Mouse (Mus musculus) adrenal gland, adult 18-20 months (tissue): ENCODE data around the gene Ip6k1. TPM values are rescaled to one million over a fixed set of nuclear protein-coding genes. Genes with fewer than 3 reads are reported as not detected.
A peak's percentile ranks its signal among the peaks of the same experiment; 100 is the strongest.

Source experiments
- DNase-seq, 2 experiments: peaks; one replicate each; pipeline ENCODE4 v3.0.0; 2021 to 2022; ENCODE audit warnings: low spot score in 2 of 2
- total RNA-seq, 2 experiments: library from RNA; stranded (reverse); gene quantifications; 1 replicate in 1 of 2; 2 replicates in 1 of 2; pipeline ENCODE4 v1.2.3; 2021

Ip6k1 gene
- total RNA-seq, 2 experiments from 2014 or later, result 112 to 126 TPM

DNA sequence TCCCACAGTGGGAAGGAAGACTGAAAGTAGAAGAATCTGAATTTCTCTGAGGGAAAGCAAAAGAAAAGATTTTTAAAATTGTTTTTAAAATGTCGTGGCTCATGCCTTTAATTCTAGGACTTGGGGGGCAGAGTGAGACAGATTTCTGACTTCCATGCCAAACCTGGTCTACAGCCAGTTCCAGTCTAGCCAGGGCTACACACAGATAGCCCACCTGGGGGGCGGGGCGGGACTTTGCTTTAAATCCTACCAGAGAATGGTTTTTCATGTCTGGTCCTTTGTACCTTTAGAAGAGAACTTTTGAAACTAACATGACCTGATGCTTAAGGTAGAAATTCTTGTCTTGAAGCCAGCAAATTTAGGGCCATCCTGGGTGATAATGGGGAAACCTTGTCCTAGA lies 20.9 kb downstream of the Ip6k1 start:
- DNase-seq, result no peak

DNA sequence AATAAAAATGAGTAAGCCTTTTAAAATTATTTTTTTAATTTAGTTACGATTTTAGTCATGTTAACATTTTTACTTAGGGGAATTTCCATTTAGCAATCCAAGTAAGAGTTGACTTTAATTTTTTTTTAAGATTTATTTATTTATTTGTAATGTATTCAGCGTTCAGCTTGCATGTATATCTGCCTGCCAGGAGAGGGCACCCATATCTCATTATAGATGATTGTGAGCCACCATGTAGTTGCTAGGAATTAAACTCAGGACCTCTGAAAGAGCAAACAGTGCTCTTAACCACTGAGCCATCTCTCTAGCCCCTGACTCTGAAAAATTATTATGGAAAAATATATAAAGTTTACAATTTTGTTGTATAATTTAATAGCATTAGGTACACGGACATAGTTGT lies 24.3 kb downstream of the Ip6k1 start:
- DNase-seq, result no peak

DNA sequence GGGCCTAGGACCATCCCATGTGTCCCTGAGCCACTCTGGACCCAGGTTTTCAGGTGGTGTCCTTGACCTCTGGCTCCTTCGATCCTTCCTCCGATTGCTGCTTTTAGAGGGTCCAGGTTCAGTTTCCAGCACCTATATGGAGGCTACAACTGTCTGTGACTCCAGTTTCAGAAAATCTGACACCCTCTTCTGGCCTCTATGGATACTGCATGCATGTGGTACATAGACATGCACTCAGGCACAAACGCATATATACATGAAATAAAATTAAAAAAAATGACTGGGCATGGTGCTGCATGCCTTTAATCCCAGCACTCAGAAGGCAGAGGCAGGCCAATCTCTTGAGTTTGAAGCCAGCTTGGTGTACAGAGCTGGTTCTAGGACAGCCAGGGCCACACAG lies 25.6 kb downstream of the Ip6k1 start:
- no peak for DNase-seq

DNA sequence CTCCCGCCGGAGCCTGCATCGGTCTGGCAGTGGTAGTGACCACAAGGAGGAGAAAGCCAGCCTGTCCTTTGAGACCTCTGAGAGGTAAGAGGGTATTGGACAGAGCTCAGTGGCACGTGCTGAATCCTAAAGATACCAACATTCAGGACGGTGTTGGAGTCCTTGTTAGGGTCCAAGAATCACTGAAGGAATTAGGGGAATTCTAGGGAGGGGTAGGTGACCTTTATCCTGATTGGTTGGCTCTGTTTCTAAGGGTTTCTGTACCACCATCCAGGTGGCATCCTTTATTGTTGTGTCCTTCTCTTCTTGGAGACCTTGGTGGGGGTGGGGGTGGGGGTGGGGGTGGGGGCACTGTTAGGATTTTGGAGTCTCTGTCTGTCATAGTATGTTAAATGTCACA lies 29.8 kb downstream of the Ip6k1 start:
- no peak for DNase-seq

- no peak for DNase-seq
These were observed 33.2 kb downstream of the Ip6k1 start for GRCm38 (mm10) chr9:108035331-108036156.

GRCm38 (mm10) chr9:108044751-108045492 lies 42.6 kb downstream of the Ip6k1 start:
- no peak for DNase-seq

DNA sequence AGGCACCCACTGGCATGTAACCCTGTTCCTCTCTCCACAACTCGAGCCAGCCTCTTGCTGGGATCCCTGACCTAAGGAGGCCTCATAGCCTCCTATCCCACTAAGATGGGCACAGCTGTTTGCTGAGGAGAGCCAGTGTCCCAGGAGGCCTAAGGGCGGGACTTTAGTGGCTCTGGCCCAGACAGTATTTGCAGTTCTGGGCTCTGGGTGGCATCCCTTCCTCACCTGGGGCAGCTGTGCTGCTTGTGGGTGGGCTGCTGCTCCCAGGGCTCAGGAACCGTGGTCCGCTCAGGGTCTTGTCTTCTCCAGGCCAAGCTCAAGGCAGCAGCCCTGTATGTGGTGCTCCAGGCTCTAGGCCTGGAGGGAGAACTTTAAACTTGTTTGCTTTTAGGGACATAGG lies 44.3 kb downstream of the Ip6k1 start:
- DNase-seq, result no peak

GRCm38 (mm10) chr9:108047601-108048565 lies 45.6 kb downstream of the Ip6k1 start:
- DNase-seq, result peak in 1 of 2 experiments; percentile 22

DNA sequence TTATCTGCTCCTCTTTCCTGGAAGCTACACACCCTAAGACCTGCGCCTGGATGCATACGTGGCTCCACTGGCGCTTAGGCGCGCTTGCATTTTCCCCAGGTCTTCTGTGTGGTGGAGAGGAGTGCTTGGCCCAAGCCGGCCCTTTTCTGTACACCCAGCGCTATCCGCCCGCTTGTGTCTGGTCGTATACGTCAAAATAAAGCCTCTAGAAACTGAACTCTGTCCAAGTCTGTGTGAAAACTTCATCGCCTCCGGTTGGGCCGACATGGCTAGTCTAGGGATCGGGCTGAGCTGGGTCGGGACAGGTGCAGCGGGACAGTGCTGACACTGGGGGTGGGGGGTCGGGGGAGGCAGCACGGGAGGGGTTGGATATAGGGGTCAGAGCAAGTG lies 46.3 kb downstream of the Ip6k1 start:
- no peak for DNase-seq

GRCm38 (mm10) chr9:108049016-108049455 lies 46.7 kb downstream of the Ip6k1 start, which contains the start of gene Gmppb:
TSS of gene Gmppb (plus strand) at chr9:108049242.
- peak; percentile 87 to 91 for DNase-seq

DNA sequence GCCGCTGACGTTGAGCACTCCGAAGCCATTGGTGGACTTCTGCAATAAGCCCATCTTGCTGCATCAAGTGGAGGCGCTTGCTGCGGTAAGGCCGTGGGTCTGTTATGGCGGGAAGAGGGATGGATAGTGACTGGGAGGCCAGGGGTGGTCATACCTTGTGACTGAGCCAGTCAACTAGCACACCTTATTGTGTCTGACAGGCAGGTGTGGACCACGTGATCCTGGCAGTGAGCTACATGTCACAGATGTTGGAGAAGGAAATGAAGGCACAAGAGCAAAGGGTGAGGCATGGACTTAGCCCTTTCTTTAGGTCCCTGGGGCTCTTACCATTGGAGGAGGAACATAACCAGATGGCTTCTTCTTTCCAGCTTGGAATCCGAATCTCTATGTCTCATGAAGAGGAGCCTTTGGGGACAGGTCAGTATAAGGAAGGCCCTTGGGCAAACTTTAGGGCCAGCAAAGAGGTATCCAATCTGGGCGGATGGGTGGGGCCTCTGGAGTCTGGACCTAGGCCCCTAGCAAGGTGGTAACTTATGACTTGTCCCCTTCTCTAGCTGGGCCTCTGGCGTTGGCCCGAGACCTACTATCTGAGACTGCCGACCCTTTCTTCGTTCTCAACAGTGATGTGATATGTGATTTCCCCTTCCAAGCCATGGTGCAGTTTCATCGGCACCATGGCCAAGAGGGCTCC lies 47.4 kb downstream of the Ip6k1 start:
- DNase-seq, result peak in 1 of 2 experiments; percentile 22

- DNase-seq, result no peak
These were observed 49.1 kb downstream of the Ip6k1 start for GRCm38 (mm10) chr9:108051184-108051930.

GRCm38 (mm10) chr9:108051931-108052220 lies 49.6 kb downstream of the Ip6k1 start:
- no peak for DNase-seq

DNA sequence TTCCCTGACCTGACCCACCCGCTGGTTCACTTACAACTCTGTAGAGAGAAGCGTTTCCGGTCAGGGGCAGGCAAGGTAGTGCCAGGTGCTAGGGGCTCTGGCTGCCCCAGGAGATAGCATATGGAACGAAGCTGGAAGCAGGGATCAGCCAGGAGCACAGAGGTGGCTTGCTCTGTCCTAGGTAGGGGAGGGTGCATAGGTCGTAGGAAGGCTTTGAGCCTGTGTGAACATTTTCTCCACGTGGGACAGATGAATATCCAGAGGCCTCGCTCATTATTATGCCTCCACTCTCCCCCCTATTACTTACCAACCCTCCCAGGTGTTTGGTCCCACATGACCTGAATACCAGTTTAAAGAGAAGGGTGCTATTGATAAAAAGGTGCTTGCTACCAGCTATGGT lies 50.1 kb downstream of the Ip6k1 start:
- no peak for DNase-seq

- peak; percentile 92 to 96 for DNase-seq
These were observed 50.8 kb downstream of the Ip6k1 start, which contains the start of gene Amigo3 for GRCm38 (mm10) chr9:108052885-108053664. TSS of gene Amigo3 (plus strand) at chr9:108053159.

DNA sequence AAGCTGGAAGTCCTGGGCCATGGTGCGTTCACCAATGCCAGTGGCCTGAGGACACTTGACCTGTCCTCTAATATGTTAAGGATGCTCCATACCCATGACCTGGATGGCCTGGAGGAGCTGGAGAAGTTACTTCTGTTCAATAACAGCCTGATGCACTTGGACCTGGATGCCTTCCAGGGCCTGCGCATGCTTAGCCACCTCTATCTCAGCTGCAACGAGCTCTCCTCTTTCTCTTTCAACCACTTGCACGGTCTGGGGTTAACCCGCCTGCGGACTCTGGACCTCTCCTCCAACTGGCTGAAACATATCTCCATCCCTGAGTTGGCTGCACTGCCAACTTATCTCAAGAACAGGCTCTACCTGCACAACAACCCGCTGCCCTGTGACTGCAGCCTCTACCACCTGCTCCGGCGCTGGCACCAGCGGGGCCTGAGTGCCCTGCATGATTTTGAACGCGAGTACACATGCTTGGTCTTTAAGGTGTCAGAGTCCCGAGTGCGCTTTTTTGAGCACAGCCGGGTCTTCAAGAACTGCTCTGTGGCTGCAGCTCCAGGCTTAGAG lies 51.4 kb downstream of the Ip6k1 start:
- peak in 1 of 2 experiments; percentile 21 for DNase-seq

- DNase-seq, result peak in 1 of 2 experiments; percentile 17
These were observed 52.2 kb downstream of the Ip6k1 start for GRCm38 (mm10) chr9:108054331-108055040.

GRCm38 (mm10) chr9:108055061-108055460 lies 52.8 kb downstream of the Ip6k1 start:
- no peak for DNase-seq
